Mouse (Mus musculus): ENCODE data around the gene Gm34653.
"Not testable (repeated sequence)": the region's sequence is repeated elsewhere in the genome, so short reads cannot be mapped to it uniquely, and the experiment has no call there.

Gene Gm34653

GRCm38 (mm10) chr2:34815893-34816292 lies 16.9 kb upstream of the Gm34653 start:
- in situ Hi-C loops (cut with MboI, MseI), result not testable (repeated sequence)

GRCm38 (mm10) chr2:34818492-34818891 lies 14.3 kb upstream of the Gm34653 start:
- in situ Hi-C loops (cut with MboI, MseI), result no loop called here

GRCm38 (mm10) chr2:34825827-34826459 lies 6.9 kb upstream of the Gm34653 start, which contains the start of gene Fbxw2:
TSS of gene Fbxw2 (minus strand) at chr2:34826311.
- in situ Hi-C loops (cut with MboI, MseI), result no loop called here

GRCm38 (mm10) chr2:34826460-34827231 lies 6.2 kb upstream of the Gm34653 start:
- in situ Hi-C loops (cut with MboI, MseI), result no loop called here

- in situ Hi-C loops (cut with MboI, MseI), result no loop called here
These were observed 5.2 kb upstream of the Gm34653 start for GRCm38 (mm10) chr2:34827591-34827990.

- in situ Hi-C loops (cut with MboI, MseI), result no loop called here
These were observed 4.8 kb upstream of the Gm34653 start for GRCm38 (mm10) chr2:34828026-34828425.

- in situ Hi-C loops (cut with MboI, MseI), result not testable (repeated sequence)
These were observed 2.7 kb upstream of the Gm34653 start for GRCm38 (mm10) chr2:34830066-34830465.

- in situ Hi-C loops (cut with MboI, MseI), result no loop called here
These were observed 817 bp downstream of the Gm34653 start for GRCm38 (mm10) chr2:34833624-34834023.

GRCm38 (mm10) chr2:34835669-34836068 lies 2.9 kb downstream of the Gm34653 start:
- in situ Hi-C loops (cut with MboI, MseI), result no loop called here

GRCm38 (mm10) chr2:34840143-34840542 lies 7.3 kb downstream of the Gm34653 start:
- in situ Hi-C loops (cut with MboI, MseI), result not testable (repeated sequence)

- in situ Hi-C loops (cut with MboI, MseI), result no loop called here
These were observed 8.9 kb downstream of the Gm34653 start for GRCm38 (mm10) chr2:34841706-34842105.

GRCm38 (mm10) chr2:34843211-34843939 lies 10.6 kb downstream of the Gm34653 start:
- in situ Hi-C loops (cut with MboI, MseI), result no loop called here

- in situ Hi-C loops (cut with MboI, MseI), result no loop called here
These were observed 14.9 kb downstream of the Gm34653 start for GRCm38 (mm10) chr2:34847702-34848101.

GRCm38 (mm10) chr2:34855265-34855664 lies 22.5 kb downstream of the Gm34653 start:
- in situ Hi-C loops (cut with MboI, MseI), result no loop called here

- in situ Hi-C loops (cut with MboI, MseI), result no loop called here
These were observed 24.9 kb downstream of the Gm34653 start for GRCm38 (mm10) chr2:34857728-34858127.

GRCm38 (mm10) chr2:34869680-34870079 lies 36.9 kb downstream of the Gm34653 start:
- in situ Hi-C loops (cut with MboI, MseI), result loop anchor here in 1 of 2 experiments (5.0 kb wide), 1 partner anchor 98 kb away; no protein-coding TSS in a partner anchor

- in situ Hi-C loops (cut with MboI, MseI), result loop anchor here in 1 of 2 experiments (5.0 kb wide), 1 partner anchor 97 kb away; no protein-coding TSS in a partner anchor
These were observed 38.0 kb downstream of the Gm34653 start for GRCm38 (mm10) chr2:34870520-34871474.

- in situ Hi-C loops (cut with MboI, MseI), result loop anchor here in 1 of 2 experiments (5.0 kb wide), 1 partner anchor 93 kb away; no protein-coding TSS in a partner anchor
These were observed 41.5 kb downstream of the Gm34653 start, which contains the start of gene Cutal for GRCm38 (mm10) chr2:34874271-34874670. TSS of gene Cutal (plus strand) at chr2:34874396.

- in situ Hi-C loops (cut with MboI, MseI), result loop anchor here (5.0 to 25.0 kb wide), 2 partner anchors 92 to 463 kb away; partner anchors contain the start of gene Mapkap1 (in 1 of the 2)
These were observed 42.1 kb downstream of the Gm34653 start, which contains the start of gene Psmd5 for GRCm38 (mm10) chr2:34874816-34875345. TSS of gene Psmd5 (minus strand) at chr2:34874968.

- in situ Hi-C loops (cut with MboI, MseI), result loop anchor here in 1 of 2 experiments (25.0 kb wide), 1 partner anchor 468 kb away; the partner anchor contains the start of gene Mapkap1
These were observed 47.2 kb downstream of the Gm34653 start for GRCm38 (mm10) chr2:34880054-34880453.

Measured in T-helper 17 cell (primary cell).